8 mouse cellular contexts compared by ENCODE assay signal in the genomic region with DNA sequence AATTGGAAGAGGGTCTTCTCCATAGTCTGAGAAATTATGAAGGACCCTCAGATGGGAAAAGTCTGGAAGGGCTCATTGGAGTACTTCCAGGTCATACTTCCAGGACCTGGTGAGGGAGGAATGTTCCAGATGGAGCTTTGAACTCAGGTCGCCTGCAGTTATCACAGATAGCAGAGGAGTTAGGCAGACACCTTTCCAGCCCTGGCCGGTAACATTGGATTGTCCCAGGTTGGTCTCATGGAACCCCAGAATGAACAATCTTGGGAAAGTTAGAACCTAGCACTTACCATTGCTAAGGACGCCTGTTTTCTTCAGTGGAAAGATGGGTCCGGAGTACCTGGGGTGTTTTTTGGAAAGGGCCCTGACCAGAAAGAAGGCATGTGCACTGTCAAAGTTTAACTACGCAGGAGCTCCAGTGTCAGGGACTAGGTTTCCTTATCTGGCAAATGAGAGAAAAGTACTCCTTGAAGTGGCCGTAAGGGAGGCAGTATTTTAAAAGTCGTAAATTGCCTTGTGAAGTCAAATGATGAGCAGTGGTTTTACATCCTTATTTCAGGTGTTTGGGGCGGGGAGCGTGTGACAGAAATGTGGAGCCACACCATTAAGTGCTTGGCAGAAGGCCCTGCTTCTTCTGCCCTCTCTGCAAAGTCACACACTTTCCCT. TPM values are rescaled to one million over a fixed set of nuclear protein-coding genes. Genes with fewer than 3 reads are reported as not detected.
DNase-seq lines count a peak whose midpoint lies in the region; ATAC-seq and TF ChIP-seq lines count a peak whose summit lies in the region.

No protein-coding gene starts in this region.

- peak overlapping the region; percentile 74 for H3K9ac ChIP-seq in forebrain, embryonic 16.5 days (replicated peaks; ENCODE audit: low read depth, low read length)
- peak overlapping the region; percentile 77 for H3K9ac ChIP-seq in liver, embryonic 12.5 days

- H3K4me1 ChIP-seq in forebrain, embryonic 16.5 days (replicated peaks; ENCODE audit: control insufficient read depth, insufficient read depth, low read length): peaks cover 12% of the 10 kb centered on the region
- peaks cover 25% of the 10 kb centered on the region for H3K4me1 ChIP-seq in liver, embryonic 12.5 days
- peaks cover 13% of the 10 kb centered on the region for H3K4me1 ChIP-seq in olfactory bulb, adult 2 months (ENCODE audit: control insufficient read depth, insufficient read depth, low read length)

- no peaks in the 10 kb centered on the region for H3K36me3 ChIP-seq in forebrain, embryonic 16.5 days (ENCODE audit: control insufficient read depth, insufficient read depth)
- H3K36me3 ChIP-seq in liver, embryonic 12.5 days: peaks cover 40% of the 10 kb centered on the region

- no peak for ATAC-seq in forebrain, embryonic 16.5 days
- ATAC-seq in liver, embryonic 12.5 days: no peak

- H3K27me3 ChIP-seq in forebrain, embryonic 16.5 days (replicated peaks; ENCODE audit: control insufficient read depth, insufficient read depth, low read length): no peaks in the 10 kb centered on the region
- H3K27me3 ChIP-seq in liver, embryonic 12.5 days (replicated peaks): peaks cover 10% of the 10 kb centered on the region; the same call in 1 of the 2 replicates

- no peak for TF ChIP-seq CTCF in layer of hippocampus, adult 2 months (conservative IDR thresholded peaks at IDR 0.05)
- TF ChIP-seq CTCF in olfactory bulb, adult 2 months (IDR thresholded peaks at IDR 0.05; ENCODE audit: insufficient read depth, low read depth, low read length): no peak

- peak overlapping the region; percentile 66 for H3K4me3 ChIP-seq in layer of hippocampus, adult 2 months
- H3K4me3 ChIP-seq in forebrain, embryonic 16.5 days (replicated peaks; ENCODE audit: low read length): peak overlapping the region; percentile 85
- peak overlapping the region; percentile 71 for H3K4me3 ChIP-seq in liver, embryonic 12.5 days
- peak overlapping the region; percentile 81; the same call in 1 of the 2 replicates for H3K4me3 ChIP-seq in olfactory bulb, adult 2 months (ENCODE audit: insufficient read depth, low read depth, low read length)

- WGBS in forebrain, embryonic 16.5 days: 67% methylated on average over 9 of the region's 9 CpGs
- WGBS in liver, embryonic 12.5 days (ENCODE audit: insufficient replicate concordance): 46% methylated on average over 9 of the region's 9 CpGs
- 78% methylated on average over 9 of the region's 9 CpGs for WGBS in olfactory bulb, adult 2 months

- H3K4me2 ChIP-seq in forebrain, embryonic 16.5 days (ENCODE audit: low read length): peak overlapping the region; percentile 87
- H3K4me2 ChIP-seq in liver, embryonic 12.5 days: peak overlapping the region; percentile 95

- no peaks in the 10 kb centered on the region for H3K9me3 ChIP-seq in forebrain, embryonic 16.5 days (ENCODE audit: control insufficient read depth, low read length)
- H3K9me3 ChIP-seq in liver, embryonic 12.5 days (replicated peaks): no peaks in the 10 kb centered on the region

- peak overlapping the region; percentile 92 for H3K27ac ChIP-seq in layer of hippocampus, adult 2 months
- H3K27ac ChIP-seq in forebrain, embryonic 16.5 days (ENCODE audit: low read length): no peak overlapping the region
- H3K27ac ChIP-seq in liver, embryonic 12.5 days: no peak overlapping the region
- no peak overlapping the region for H3K27ac ChIP-seq in olfactory bulb, adult 2 months (ENCODE audit: insufficient read depth, low read depth, low read length)

- TF ChIP-seq POLR2A in olfactory bulb, adult 2 months (IDR thresholded peaks at IDR 0.05; ENCODE audit: insufficient read depth, low read depth, low read length): no peak

- no peak for DNase-seq in layer of hippocampus, adult 2 months (ENCODE audit: low spot score in 2 of 2)
- DNase-seq in layer of hippocampus, adult 11-12 months (ENCODE audit: low spot score): no peak
- DNase-seq in cerebellum, adult 9-11 months: no peak
- no peak for DNase-seq in cerebellum, postnatal 10 days
- no peak for DNase-seq in left cerebral cortex, adult 11 months (ENCODE audit: low spot score)

RNA-seq across cellular contexts. Expression of gene Lap3, which starts 1.1 kb away (rescaled TPM):
- total RNA-seq in layer of hippocampus, adult 2 months (2021): 10 to 100 TPM; 54.3 to 58.7 TPM
- 35.4 and 41.9 TPM in 2 replicates for polyA plus RNA-seq in forebrain, embryonic 16.5 days (2015; fragmentation: Nextera tagmentation; extraction: Ambion mirVana)
- polyA plus RNA-seq in liver, embryonic 12.5 days (2016; fragmentation: Nextera tagmentation; extraction: Ambion mirVana): 67.2 and 69.0 TPM in 2 replicates
- polyA plus RNA-seq in olfactory bulb, adult 2 months (2012; ENCODE audit: insufficient read depth, insufficient read length, low replicate concordance, missing spikeins): not detected in 2 replicates

RNA-seq across cellular contexts. Expression of gene Med28, which starts 25.8 kb away (rescaled TPM):
- 100 to 1,000 TPM in 1 of 2 experiments, 10 to 100 TPM in 1; 96.8 to 102 TPM for total RNA-seq in layer of hippocampus, adult 2 months (2021)
- polyA plus RNA-seq in forebrain, embryonic 16.5 days (2015; fragmentation: Nextera tagmentation; extraction: Ambion mirVana): 269 and 289 TPM in 2 replicates
- polyA plus RNA-seq in liver, embryonic 12.5 days (2016; fragmentation: Nextera tagmentation; extraction: Ambion mirVana): 138 TPM in 2 replicates
- not detected in 2 replicates for polyA plus RNA-seq in olfactory bulb, adult 2 months (2012; ENCODE audit: insufficient read depth, insufficient read length, low replicate concordance, missing spikeins)

RNA-seq across cellular contexts. Expression of gene Clrn2, which starts 40.7 kb away (rescaled TPM):
- under 1 TPM; 0.39 to 0.54 TPM for total RNA-seq in layer of hippocampus, adult 2 months (2021)
- not detected in 2 replicates for polyA plus RNA-seq in forebrain, embryonic 16.5 days (2015; fragmentation: Nextera tagmentation; extraction: Ambion mirVana)
- not detected in 2 replicates for polyA plus RNA-seq in liver, embryonic 12.5 days (2016; fragmentation: Nextera tagmentation; extraction: Ambion mirVana)
- not detected in 2 replicates for polyA plus RNA-seq in olfactory bulb, adult 2 months (2012; ENCODE audit: insufficient read depth, insufficient read length, low replicate concordance, missing spikeins)

RNA-seq across cellular contexts. Expression of gene Qdpr, which starts 44.2 kb away (rescaled TPM):
- total RNA-seq in layer of hippocampus, adult 2 months (2021): 100 to 1,000 TPM; 167 to 169 TPM
- polyA plus RNA-seq in forebrain, embryonic 16.5 days (2015; fragmentation: Nextera tagmentation; extraction: Ambion mirVana): 107 and 108 TPM in 2 replicates
- polyA plus RNA-seq in liver, embryonic 12.5 days (2016; fragmentation: Nextera tagmentation; extraction: Ambion mirVana): 74.1 and 77.6 TPM in 2 replicates
- not detected in 2 replicates for polyA plus RNA-seq in olfactory bulb, adult 2 months (2012; ENCODE audit: insufficient read depth, insufficient read length, low replicate concordance, missing spikeins)

Comparison
In these comparisons a context has a peak if more than half of its experiments do, and no peak if none do; other contexts are left out.
1. RNA of gene Lap3, which starts 1.1 kb away (polyA plus RNA-seq): 67.2 to 69.0 TPM in liver, embryonic 12.5 days and 35.4 to 41.9 TPM in forebrain, embryonic 16.5 days; not detected in olfactory bulb, adult 2 months; every median in the first group is over 10 times any median in the second.
2. RNA of gene Med28, which starts 25.8 kb away (polyA plus RNA-seq): 269 to 289 TPM in forebrain, embryonic 16.5 days and 138 TPM in liver, embryonic 12.5 days; not detected in olfactory bulb, adult 2 months; every median in the first group is over 100 times any median in the second.
3. Peak in every context shown above with its lines, with median percentiles within 50 percentile points of each other: H3K4me3 ChIP-seq.